Mouse (Mus musculus) embryo, embryonic 11 days (tissue): ENCODE results near the gene Efcab9.

ENCODE experiments used
- DNase-seq: peaks from one replicate; pipeline ENCODE4 v3.0.0-alpha.2; 2015

Gene Efcab9

DNA sequence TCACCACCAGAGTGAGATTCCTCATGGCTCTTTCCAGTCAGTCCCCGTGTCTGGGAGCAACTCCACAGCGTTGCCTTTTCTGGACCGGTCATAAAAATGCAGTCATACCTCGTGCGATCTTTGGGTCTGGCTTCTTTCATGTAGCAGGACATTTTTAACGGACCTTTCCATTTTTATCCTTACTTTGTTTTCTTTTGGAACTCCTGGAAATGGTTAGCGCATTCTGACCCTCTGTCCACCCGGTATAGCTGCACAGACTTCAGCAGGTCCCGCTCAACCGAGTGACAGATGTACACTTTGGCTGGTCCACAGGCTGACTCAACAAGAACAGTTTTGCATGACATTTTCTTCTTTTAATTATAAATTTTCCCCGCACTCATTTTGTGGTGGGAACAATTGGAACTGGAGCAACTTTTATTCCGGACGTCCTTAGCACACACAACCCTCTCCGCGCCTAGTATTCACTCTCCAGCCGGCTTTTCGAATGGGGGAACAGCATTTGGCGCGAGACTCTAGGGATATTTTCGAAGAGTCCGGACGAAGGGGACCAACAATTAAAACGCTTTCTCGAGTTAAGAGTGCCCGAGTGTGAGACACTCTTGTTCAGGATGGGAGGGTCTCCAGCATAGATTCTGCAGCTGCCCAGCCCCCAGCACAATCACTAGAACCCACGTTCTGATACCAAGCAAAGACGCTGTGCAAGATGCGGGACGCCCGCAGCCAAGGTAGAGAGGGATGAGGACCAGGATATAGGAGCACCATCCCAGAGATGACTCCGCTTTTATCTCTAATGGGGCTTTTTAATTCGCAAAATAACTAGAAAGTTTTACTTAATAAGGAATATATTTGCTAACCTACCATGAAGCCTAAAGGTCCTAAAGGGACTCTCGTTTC, at the start of gene Efcab9:
TSS of gene Efcab9 (minus strand) at position 211 of the 894 bp plus-strand sequence.
- peak; percentile 51 for DNase-seq

DNA sequence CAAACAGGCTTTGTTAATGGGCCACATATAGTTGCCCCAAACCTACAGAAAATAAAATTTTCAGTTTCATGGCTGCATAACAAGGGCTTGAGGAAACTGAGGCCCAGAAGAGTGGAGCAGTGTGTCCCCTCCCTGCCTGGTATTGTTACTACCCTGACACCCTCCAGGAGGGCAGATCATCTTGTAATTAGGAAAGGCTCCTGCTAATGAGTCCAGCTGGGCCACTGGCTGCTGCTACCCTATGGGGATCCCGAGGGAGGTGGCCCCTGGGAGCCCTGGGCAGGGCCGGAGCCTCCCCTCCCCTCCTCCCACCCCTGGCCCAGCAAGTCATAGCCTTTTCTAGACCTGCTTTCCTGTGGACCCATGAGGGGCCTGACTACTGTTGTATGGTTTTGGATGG, 49.1 kb upstream of the Efcab9 start:
- DNase-seq = no peak

DNA sequence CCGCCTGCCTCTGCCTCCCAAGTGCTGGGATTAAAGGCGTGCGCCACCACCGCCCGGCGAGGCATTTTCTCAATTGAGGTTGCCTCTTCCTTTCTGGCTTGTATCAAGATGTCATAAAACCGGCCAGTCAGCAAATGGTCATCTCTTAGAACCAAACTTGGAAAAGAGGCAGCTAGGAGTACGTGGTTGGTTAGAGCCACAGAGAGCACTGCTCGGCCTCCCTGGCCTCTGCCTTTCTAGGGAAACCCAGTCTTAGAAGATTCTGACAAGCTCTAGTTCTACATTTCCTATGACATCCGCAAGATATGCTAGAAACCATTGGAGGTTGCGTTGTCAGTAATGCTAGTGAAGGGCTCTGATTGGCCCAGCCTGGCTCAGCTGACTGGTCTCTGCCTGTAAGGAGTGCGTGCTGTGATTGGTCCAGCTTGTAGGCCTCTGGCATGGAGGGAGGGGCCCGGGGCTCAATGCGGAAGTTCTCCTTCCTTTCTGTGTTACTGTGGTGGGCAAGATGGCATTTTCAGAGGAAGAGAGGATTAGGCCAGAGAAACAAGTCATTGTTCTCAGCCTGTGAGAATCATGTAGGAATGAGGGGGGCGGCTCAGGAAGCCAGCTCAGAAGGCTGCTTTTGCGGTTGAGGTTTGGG, 48.5 kb upstream of the Efcab9 start:
- no peak for DNase-seq

DNA sequence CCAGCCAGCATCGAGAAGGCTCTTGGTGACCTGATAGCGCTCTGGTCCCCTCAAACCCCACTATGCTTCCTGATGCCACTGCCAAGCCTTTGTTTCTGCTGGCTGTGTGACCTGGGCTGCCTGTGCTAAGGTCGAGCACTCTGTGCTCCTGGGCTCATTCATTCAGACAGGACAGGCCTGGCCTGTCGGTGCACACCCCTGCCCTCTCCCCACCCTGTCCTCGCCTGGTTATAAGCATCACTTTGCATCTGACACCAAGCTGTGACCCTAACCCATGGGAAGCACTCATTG, 44.8 kb upstream of the Efcab9 start:
- no peak for DNase-seq

DNA sequence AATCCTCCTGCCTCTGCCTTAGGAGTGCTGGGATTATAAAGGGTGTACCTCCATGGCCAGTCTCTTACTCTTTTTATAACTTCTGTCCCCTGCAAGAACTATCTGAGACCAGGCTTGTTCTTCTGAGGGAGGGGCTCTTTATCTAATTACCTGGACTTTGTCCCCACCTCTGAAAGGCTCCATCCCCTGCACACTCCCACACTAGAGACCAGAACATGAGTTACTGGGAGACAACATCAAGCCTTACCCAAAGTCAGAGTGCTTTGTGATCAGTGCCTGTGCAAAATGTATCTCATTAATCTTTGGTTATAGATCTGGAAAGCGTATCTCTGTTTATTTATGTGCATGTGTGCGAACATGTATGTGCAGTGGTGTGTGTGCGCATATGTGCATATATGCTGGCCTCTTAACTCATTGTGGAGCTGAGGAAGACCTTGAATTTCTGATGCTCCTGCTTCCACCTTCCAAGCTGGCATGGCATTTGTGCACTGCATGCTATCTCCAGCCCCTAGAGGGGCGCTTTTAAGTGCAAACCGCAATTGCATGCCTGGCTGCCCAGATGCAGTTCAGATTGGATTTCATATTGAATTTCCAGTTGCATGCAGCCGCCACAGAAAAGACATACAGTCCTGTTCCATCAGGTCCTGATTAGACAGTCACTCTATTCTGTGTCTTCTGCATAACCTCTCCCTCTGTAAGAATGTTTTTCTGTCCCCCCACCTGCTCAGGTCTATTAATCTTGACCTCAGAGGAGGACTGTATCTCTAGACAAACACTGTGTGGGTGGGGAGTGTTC, 44.3 kb upstream of the Efcab9 start:
- DNase-seq = no peak

DNA sequence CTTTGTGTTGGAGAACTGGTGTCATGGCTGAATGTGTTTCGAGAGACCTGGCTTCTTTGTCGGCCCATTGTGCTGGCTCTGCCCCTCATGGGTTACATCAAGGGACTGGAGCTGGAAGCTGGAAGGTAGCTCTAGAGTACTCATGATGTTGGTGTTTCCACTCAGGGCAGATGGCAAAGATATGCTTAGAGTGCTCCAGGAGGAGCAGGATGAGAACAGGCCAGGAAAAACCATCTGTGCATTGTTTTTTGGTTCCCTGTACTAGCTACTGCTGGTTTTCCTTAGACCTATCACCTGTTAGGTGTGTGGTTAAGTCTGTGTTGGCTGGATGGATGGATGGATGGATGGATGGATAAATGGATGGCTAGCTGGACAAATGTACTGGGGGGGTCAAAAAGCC, 41.8 kb upstream of the Efcab9 start:
- no peak for DNase-seq

DNA sequence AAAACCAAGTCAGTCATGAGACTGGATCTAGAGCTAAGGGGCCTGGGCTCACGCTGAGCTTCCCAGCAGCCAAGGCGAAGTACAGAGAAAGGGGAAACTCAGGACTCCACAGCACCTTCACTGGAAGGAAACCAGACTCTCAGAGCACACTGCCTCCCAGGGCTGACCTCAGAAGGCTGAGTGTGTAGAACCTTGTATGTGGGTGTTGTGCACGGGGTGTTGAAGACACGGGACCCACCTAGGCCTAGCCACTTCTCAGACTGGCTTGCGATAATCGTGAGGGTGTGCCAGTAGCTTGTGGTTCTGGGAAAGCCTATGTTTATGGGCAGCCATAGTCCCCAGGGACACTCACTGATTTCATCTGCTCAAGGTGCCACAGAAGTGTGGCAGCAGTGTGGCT, 39.2 kb upstream of the Efcab9 start:
- DNase-seq = no peak

DNA sequence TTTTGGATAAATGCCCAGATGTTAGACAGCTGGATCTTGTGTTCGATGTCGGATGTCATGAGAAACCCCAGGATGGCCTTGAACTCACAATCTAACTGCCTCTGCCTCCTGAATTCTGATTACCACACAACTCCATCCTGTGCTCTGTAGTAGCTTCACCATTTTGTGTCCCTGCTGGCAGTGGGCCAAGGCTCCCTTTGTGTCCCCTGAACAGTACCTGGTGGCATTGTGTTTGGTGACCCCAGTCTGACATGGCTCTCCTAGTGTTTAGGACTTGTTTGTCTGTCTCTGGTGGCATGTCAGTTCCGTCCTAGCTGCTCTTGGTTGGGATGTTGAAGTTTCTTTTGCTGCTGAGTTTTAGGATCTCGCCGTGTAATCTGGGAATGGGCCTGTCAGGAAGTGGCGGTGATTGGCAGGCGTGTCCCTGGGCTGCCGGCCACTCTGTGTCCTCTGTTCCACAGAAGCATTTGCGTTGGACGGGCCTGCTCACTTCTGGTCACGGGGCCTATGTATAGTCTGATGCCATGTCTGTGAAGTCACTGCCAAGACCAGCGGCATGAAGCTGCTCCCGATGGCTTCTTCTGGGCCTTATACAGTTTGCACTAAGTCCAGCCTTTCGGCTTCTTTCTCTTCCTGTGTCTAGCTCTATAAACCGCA, 36.9 kb upstream of the Efcab9 start:
- DNase-seq = no peak

DNA sequence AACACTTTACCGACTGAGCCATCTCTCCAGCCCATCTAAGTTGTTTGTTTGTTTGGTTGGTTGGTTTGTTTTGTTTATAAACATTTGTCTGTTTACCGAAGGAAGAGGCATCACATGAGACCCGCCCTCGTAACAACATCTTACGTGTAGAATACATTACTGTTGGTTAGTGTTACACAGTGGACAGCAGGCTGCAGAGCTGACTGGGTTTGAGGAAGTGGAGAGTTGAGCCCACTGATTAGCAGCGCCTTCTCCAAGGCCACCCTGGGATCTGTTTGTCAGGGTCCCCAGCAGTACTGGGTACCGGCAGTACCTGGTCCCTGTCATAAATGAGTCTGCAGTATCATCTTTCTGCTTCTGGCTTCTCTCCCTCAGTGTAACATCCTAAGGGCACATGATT, 36.2 kb upstream of the Efcab9 start:
- DNase-seq = no peak

DNA sequence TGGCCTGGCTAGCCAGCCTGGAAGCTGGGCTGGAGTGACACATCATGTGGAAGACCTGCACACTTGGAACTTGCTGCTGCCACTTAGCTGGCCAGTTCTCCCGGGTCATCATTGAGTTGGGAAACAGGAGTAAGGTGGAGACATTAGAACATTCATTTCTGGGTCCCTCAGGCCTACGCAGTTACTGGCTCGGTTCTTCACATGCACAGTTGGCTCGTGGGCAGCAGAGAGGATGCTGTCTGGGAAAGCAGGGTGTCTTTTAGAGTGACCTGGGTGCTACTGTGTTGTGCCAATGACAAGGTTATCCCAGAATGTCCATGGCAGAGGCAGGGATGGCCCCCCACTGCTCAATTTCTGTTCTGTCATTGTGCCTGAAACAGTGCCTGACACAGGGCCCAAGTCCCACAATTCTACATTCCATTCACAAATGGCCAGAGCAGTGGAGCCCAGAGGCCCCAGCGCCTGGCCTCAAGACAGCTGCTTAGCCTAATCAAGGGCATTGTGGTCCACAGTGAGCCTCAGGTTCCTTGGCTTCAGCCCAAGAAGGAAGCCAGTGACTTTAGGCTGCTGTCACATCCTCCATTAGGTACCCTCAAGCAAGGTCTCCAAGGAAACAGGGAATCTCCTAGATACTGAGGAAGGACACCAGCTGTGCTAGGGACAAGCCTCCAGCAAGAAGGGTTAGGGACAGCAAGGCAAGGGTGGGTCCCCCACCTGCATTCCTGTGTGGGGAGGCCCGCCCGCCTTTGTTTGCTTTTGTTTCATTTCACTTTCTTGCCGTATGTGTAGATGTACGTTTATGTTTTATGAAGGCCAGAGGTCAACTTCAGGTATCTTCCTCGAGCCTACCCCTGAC, 35.3 kb upstream of the Efcab9 start:
- DNase-seq = no peak

DNA sequence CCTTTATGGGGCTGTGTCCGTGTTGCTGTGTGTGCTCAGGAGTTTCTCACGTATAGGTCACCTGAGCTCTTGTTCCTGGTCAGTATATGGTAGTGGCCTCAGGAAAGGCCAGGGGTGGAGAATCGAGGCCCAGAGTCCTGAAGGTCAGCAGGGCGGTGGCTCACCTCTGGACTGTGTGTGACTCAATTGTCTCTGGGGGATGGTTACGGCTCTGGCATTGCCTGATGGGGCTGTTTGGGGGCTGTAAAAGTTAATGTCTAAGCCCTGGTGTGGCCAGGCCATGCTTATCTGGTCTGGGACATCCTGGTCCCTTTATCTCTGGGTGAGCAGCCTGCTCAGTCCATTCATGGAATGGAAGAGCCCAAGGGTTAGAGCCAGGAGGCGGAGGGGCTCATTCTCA, 34.3 kb upstream of the Efcab9 start:
- DNase-seq = no peak

DNA sequence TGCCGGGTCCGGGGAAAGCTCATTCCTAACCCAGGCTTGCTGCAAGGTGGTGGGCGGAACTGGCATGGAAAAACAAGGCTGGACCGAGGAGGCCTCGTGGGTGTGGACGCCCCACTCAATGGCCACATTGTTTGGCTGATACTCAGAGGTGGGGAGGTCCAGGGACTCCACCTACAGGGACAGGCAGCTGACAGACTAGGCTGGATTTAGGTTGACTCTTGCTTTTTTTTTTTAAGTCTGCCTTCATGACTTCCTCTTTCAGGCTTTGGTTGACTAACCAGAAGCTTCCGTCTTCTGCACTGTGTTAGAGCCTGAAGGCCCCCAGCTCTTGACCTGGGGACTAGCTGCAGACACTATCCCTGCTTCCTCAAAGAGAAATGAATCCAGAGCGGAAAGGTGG, 33.2 kb upstream of the Efcab9 start:
- no peak for DNase-seq

DNA sequence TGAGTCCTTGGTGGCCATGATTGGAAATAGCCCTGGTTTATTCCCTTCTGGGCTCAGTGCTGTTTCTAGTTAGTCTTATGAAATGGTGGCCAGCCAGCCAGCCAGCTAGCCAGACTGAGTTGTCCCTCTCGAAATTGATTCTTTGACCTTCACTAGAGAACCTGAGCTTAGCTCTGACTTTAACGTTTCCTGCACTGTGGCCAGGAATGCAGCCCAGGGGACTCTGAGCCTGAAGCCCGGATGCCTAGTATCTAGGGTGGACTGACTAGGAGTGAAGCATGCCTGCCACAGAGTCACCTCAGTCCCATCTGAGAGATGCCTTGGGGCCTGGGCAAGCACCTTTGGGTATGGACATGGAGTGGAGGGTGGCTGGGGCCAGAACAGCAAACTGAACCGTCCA, 32.7 kb upstream of the Efcab9 start:
- no peak for DNase-seq

DNA sequence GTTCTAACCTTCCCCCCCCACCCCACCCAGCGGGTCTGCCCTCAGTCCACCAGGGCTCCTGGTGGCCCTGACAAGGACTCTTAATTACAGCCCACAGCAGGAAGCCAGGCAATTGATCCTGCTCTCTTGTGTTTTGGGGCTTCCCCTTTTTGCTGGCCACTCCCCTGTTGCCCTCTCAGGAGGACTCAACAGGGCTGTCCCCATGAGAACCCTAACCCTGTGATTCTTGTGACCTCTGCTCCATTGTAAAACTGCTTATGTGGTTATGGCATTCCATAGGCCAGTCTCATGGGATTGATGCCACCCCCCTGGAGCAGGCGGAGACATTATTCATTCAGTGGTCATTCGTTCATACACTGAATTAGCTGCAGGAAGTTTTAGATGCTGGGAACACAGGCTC, 31.8 kb upstream of the Efcab9 start:
- no peak for DNase-seq

DNA sequence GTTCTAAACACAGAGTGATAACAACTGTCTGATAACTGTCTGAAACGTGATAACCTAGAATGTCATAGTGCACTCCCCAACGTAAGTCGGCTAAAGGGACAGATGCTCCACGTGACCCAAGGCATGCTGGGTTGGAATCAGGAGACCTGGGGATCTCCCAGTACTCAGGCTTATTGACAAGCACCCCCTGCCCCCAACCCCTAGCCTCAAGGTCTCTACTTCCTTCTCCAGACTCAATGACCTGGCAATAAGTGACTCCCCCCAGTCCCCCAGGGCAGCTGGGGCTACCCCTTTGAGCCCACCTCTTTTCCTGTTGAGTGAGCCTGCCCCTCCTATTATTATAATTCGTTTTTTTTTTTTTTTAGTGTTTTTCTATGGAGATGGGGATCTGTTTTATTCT, 30.8 kb upstream of the Efcab9 start:
- DNase-seq = no peak

DNA sequence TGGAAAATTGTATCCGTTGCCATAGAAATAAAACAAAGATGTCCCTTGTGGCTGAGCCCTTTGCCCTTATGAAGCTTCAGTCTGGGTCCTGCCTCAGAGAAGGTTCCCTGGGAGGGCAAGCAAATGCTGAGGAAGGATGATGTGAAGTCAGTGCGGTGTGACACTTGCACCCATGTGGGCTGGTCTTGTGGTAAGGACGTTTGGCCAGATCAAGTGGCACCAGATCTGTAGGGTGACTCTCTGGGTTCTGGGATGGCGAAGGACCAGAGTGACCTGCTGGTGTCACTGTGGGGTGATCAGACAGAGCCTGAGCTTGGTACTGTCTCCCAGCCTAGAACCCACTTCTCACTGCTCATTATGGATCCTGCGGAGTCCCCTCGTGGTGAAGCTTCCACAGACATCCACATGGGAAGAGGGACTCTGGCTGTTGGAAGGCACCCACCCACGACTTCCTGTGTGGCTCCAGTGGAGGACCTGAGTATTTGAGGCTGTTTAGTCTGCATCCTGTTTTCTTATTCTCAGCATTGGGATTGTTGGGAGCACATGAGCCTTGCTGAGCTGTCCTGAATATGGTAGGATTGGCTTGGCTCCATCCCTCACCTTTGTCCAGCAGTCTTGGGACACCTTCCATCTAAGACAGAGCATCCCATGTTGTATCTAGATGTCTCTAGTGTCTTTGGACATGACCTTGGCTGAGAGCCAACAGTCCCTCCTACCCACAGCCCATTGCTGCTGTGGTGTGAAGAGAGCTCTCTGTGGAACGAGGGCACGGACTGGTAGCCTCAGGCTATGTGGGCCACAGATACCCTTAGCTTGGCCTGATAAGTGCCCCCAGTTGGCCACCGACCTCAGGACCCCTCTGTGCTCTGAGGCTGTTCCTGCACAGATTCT, 29.8 kb upstream of the Efcab9 start:
- DNase-seq = no peak

DNA sequence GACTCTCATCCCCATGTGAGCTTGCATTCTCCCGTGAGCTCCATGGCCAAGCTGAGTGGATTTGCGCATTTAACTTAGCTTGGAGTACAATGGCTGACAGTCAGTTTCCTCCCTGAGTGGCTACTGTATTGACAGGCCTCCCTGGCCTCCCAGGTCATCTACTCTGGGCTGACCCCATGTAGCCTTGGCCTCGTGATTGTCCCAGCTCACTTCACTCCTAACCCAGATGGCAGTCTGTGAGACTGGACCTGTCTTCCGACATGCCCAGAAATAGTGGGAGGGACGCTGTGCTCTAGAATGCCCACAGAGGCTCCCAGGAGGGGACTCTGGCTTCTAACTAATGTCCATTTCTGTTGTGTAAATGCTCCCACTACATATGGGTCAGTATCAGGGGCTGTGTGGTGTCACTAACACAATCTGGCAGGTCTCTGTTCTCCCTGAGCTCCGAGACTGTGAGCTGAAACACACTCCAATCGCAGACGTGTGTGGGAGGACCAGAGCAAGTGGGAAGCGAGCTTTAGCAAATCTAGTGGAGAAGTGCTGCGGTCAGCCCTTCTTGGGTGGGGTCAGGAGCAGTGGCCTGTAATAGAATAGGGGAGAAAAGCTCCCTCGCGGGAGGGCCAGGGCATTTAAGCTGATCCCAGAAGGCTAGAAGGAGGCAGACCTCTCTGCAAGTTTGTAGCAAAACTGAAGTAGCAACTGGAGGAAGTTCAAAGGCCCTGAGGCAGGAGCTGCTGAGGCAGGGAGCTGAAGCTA, 28.3 kb upstream of the Efcab9 start:
- no peak for DNase-seq

DNA sequence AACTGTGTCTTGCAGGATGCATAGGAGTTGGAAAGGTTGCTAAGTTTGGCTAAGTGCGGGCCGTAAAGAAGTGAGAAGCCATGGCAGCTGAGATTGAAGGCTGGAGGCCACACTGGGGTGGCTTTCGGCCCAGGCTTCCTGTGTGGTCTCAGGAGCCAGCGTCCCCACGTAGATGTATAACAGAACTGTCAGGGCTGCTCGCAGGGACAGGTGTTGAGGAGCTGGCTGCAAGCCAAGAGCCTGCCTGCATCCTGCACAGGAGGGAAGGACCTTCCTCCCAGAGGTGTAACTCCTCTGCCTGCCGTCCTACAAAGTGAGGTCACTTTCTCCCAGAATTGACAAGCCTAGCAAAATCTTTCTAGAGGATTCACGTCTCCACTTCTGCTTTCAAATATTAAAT, 26.8 kb upstream of the Efcab9 start:
- DNase-seq = no peak

DNA sequence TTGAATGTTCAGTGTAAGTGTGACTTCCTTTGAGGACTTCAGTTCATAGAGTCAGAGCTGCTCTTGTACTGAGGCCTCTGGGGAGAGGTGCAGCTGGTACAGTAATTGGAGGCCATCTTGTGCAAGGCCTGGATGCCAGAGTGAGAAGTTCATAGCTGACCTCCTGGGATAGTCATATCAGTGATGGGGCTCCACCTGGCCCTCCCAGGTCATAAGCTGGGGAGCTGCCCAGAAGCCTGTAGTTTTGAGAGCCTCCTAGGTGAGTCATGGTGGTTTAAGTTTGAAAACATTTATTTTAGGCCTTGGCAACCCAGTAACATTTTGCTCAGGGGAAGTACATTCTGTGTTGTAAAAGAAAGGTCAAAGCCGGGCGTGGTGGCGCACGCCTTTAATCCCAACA, 26.1 kb upstream of the Efcab9 start:
- DNase-seq = no peak

DNA sequence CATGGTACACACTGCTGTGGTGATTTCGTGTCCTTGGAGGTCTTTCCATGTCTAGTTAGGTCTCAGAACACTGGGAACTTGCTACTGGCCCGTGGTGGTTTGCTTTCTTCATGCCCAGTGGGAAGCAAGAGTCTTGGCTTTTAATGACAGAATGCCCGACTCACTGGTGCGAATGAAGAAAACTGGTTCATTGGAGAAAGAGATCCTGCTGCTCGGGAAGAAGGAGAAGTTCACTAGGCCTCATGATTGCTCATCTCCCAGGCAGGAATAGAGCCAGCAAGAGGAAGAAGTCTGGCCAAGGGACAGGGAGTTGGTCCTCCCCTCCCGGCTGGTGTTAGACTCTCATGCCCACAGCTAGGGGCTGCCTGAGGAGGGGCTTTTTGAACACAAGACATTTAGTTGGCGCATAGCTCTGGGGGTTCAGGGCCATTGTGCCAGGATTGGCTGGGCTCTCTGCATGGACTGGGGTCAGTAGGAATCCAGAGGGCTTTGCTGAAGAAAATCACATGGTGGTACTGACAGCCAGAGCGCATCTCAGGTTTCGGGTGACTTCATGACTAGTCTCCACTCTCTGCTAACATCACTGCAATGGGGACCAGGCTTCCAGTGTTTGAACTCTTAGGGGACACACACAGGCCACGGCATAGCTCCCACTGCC, 24.6 kb upstream of the Efcab9 start:
- no peak for DNase-seq
